Mouse (Mus musculus) R1 (cell line): Measurements from ENCODE around the gene Fkbp5.

Experiments
- DNase-seq: peaks from one replicate; pipeline ENCODE4 v3.0.0-alpha.2; 2018; ENCODE audit warnings: low read depth, low spot score

Fkbp5 gene

DNA sequence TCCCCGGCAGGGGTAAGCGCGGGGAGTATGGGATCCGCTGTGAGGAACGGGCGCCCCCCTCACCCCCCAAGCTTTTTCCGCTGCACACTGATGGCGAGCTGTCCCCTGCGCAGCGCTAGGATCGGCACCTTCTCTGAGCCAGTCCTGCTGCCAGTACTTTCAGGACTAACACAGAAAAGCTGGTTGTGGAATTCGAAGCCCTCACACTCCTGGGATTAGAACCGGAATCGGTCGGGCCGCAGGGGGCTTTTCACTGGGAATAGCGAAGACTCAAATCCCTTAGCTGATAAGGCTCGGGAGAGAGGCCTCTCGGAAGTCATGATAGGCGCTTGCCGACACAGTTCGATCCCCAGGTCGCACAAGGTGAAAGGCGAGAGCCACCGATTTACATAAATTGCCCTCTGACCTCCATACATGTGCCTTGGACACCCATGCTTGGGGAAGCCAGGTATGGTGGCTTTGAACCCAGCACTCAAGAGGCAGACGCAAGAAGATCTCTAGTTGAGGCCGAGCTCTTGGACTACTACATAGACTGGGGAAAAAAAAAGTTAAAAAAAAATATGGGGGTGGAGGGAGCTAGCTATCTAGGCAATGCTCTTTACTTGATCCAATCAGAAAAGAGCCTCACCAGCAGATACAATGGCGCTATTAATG is 6.2 kb upstream of the Fkbp5 start:
- peak; percentile 72 for DNase-seq

DNA sequence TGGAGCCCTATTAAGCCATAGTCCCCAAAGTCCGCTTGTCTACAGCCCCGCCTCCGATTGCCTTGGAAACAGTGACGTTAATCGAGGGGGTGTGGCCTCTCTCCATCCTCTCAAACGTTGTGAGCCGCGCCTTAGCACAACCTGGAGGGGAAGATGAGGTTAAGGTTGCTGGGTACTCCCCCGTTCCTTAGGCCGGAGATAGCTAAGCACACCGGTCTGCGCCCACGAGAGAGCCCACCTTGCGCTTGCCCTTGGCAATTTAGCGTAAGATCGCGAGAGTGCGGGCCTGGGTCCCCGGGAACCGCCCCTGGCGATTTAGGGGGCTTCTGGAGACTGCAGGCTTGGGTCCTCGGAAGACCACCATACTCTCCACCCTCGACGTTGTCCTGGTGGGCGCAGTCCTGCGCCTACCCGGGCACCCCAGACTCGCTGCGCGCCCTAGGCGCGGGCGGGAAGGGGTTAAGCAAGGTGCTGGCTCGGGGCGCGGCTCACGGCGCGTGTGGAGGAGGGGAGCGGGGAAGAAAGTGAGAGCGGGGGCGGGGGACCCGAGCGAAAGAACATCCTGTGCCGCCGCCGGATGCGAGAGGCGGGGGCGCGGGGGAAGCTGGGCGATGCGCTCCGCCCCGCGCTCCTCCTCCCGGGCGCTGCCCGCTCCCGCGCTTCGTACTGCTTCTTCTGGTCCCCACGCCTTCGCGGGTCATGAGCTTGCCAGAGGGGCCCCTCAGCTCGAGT is 5.5 kb upstream of the Fkbp5 start:
- DNase-seq: peak; percentile 94

DNA sequence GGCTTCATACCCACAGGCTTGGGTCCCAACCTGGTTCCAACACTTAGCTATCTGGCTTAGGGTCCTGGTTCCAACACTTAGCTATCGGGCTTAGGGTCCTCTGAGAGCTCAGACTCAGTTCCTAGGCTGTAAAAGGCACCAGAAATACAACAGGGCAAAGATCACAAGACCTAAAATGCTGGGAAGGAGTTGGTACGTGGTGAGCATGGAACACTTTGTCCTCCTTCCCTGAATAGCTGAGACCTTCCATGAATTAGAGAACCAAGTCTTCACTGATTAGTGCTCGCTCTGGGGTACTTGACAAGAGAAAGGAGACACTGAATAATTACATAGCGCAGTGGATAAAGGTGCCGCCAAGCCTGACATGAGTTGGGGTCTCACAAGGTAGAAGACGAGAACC is 4.6 kb upstream of the Fkbp5 start:
- no peak for DNase-seq

DNA sequence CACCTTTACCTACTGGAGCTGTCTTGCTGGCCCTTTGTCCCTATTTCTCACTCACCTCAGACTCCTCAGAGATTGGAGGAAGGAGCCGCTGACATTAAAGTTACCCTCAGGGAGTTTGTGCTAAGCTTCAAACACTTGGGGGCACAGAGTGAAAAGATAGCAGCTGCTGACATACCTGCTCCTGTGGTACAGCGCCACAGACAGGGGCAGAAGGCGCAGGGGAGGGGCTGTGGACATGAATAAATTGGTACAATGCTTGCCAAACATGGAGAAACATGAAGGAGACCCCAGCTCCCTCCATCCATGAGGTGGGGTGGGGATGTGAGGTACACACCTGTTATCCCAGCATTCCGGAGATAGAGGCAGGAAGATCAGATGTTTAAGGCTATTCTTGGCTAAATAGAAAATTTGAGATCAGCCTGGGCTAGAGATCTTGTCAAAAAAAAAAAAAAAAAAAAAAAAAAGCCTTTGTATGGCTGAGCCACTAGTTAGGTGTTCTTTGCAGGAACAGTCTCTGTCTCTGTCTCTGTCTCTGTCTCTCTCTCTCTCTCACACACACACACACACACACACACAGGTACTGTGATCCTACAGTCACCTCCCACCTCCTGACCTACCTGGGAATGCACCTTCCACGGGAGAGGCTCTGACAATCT is 3.9 kb upstream of the Fkbp5 start:
- DNase-seq: no peak

DNA sequence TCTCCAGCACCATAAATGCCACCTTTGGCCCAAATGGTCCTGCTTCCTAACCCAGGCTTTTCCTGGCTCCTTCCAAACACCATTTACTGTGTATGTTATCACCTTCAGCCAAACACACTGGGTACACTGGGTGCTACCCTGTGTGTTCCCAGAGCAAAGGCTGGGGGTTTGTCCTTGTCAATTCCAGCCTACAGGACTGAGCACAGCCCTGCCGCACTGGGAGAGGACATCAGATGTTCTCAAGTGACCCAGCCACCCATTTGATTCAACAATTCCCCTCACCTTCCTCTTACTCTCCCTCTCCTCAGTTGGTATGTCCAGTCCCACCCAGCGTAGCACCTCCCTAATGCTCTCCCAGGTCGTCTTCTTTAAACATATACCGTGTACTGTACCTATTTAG is 3.2 kb upstream of the Fkbp5 start:
- no peak for DNase-seq

DNA sequence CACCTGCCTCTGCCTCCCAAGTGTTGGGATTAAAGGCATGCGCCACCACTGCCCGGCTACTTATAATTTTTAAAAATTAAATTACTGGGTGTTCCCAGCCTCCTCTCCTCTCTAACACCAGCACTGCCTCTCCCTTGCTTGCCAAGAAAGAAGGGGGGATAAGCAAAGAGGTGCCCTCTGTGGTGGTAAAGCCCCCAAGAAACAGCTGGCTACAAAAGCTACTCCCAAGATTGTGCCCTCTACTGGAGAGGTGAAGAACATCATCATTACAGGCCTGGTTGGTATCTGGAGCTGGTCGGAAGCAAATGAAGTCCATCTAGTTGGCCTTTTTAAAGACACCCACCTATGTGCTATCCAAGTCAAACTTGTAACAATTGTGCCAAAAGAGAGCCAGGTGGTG is 2.5 kb upstream of the Fkbp5 start:
- peak; percentile 44 for DNase-seq

DNA sequence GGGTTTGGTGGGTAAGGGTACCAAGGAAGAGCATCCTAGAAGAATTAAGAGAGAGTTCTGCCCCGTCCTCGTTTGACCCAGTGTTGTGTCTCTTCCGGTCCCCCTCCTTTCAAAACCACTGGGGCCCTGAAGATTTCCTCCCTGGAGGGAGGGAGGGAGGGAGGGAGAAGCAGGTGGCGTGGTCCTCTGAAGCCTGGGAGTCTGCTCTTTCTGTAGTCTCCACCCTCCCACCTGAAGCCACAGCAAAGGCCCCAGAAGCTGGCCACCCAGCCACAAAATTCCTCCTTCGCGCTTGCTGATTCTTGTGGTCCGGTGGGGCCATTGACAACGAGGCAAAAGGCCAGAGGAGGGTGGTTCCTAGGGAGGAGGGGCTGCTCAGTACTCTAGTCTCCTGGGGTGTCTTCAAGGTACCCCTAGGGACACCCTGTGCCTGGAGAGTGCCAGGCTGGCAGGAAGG is 1.3 kb upstream of the Fkbp5 start:
- DNase-seq: no peak

DNA sequence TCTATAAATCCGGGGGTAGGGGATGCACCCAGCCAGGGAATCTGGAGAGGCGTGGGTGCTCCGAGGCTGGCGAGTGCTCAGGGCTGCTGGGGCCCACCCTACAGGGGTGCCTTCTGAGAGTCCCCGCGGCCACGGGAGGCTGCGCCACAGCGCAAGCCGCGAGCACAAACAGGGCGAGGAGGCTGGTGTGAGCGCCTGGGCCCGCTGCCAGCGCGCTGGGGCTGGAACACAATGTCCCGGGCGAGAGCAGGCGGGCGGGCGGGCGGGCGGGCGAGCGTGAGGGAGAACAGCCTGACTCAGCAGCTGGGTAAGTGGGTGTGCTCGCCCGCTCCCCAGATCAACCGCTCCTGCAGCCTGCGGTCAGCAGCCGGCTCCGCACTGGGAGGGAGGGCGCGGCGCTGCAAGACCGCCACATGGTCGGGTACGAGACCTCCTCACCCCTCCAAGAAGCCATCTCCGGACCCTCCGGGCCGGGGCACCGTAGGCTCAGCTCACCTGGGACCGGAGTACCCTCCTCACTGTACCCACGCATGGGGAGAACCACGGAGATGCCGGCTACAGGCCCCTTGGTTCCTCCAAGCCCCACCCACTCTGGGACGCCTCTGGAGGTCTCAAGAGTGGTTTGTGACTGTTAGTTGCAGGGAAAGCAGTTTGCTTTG is 758 bp upstream of the Fkbp5 start:
- peak; percentile 70 for DNase-seq

DNA sequence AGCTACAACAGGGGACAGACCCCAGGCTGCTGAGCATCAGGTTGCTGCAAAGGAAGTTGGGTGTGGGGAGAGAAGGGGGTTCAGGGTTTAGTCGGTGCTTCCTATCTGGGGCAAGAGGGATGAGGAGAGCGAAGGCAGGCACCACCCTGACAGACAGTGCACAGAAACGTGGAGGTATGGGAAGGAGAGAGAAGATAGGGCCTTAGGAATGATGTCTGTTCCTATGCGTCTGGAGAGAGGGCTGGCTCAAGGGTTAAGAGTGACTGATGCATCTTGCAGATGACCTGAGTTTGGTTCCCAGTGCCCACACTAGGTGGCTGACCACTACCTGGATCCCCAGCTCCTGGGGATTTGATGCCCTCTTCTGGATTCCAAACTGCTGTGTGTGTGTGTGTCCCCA is 446 bp downstream of the Fkbp5 start:
- no peak for DNase-seq

DNA sequence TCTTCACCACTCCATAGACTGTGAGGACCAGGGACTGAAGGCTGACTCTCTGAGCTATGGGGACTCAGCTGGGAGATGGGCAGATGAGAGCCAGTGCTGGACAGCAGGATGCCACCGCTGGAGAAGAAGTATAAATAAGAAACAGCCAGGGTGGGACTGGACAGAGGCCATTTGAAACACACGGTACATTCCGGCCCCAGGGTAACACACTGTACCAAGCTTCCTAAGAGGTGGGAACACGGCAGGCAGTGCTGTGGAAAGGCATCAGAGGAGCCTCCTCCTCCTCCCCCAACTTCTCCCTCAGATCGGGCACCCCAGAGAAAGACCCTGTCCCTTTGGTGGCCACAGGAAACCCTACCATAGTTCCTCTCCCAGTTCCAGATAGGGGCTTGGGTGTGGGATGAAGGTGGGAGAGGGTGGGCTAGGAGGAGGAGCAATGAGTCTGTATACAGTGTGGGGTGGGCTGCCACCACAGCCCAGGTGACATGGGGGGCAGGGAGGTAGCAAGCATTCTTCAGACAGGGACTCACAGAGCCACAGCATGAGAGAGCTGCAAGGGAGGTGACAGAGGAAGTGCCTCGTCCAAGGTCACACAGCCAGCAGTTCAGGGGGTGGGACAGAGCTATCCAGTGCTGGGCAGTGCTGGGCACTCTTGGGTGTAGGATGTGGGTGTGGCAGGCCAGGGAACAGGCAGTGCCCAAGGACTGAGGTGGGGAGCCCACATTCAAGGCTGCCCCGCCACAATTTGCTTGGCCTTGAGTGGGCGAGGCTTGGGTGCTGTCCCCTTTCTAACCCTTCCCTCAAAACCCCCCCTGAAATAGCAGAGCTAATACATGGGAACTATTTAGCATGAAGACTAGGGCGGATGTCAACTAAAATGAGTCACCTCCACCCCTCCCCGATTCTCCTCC is 1.6 kb downstream of the Fkbp5 start:
- no peak for DNase-seq

DNA sequence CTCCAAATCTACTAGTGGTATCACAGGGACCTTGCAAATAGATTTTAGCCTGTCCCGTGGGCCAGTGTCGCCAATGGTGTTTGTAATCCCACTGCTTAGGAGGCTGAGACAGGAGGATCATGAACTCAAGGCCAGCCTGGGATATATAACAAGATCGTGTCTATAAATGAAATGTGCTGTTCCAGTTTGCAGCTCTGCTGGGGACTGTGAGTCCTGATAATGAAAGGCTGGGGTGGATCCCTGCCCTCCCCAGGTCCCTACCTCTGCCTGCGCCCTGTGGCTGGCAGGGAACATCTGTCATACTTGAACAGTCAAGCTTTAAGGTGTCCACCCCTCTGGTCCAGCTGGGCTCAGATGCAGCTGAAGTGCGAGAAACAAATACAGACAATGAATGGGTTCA is 2.8 kb downstream of the Fkbp5 start:
- no peak for DNase-seq

DNA sequence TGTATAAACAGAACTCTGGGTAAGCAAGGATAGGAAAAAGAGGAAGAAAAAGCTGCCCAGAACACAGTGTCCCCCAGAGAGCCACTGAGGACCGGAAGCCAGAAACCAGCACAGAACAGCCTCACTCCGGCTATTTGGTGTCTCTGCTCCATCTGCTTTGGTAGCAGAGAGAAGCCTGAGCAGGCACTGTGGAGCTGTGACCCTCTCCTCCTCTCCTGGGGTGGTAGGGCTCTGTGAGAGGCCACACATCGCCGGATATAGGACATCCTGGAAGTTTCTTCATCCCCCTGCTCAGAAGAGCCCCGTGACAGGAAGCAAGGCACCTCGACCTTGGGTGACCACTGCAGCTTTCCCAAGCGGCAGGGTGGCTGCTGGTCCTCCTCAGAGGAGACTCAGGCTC is 3.5 kb downstream of the Fkbp5 start:
- DNase-seq: no peak

DNA sequence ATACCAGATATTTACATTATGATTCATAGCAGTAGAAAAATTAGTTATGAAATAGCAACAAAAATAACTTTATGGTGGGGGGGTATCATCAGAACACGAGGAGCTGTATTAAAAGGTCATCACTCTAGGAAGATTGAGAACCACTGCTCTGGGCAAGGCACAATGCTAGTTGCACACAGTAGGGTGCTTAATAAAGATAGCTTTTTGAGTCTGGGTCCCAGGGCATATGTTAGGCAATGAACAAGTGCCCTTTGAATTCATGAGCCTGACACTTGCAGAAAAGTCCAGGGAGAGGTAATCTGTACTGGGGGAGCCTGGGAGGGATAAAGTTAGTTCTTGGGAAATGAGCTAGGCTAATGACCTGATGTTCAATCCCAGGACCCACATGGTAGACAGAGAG is 4.0 kb downstream of the Fkbp5 start:
- DNase-seq: no peak

DNA sequence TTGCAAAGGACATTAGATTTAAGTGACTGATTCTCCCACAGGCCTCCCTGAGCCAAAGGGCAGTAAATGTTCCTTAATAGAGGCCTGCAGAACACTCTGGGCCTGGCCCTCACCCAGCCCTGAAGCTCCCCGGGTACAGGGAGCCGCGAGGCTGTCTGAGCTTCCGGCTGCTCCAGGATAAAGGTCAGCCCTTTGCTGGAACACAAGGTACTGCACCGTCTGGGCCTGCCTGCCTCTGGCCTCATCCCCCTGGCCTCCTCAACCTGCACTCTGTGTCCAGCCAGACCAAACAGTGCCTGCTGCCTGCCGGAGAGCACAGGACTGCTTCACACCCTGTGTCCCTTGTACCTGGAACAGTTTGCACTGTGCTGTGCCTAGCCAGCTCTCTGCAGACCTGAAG is 4.6 kb downstream of the Fkbp5 start:
- DNase-seq: no peak

DNA sequence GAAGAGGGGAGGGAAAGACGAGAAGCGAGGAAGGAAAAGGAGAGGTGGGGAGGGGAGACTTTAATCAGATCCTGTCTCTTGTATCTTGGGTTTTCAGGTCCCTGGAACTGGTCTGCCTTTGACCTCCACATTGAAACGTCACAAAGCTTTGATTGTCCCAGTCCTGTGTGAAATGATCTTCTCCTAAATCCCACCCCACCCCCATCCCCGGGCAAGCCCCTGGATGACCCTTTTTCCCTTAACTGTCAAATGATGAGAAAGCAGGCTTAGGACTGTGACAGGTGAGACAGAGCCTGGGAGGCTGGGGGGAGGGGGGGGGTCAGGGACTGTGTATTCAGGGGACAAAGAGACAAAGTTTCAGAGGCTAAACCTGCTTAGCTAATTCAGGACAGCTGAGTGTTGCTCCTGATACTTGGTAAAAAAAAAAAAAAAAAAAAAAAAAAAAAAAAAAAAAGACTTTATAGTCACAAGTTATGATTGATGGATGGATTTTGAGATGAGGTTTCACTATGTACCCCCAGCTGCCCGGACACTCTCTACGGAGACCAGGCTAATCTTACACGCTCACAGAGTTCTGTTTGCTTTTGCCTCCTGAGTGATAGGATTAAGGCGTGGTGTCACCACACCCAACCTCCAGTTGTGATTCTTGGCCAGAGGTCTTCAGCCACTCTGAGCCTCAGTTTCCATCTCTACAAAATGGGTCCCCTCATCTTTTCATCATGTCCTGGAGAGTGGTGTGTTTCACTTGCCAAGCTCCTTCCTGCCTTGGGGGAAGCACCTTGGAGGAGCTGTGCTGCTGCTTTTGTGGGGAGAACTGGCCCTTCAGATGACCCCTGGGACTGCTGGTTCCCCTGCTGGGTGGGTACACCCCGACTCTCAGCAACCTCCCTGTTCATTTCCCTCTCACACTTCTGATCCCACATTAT is 5.4 kb downstream of the Fkbp5 start:
- DNase-seq: no peak

DNA sequence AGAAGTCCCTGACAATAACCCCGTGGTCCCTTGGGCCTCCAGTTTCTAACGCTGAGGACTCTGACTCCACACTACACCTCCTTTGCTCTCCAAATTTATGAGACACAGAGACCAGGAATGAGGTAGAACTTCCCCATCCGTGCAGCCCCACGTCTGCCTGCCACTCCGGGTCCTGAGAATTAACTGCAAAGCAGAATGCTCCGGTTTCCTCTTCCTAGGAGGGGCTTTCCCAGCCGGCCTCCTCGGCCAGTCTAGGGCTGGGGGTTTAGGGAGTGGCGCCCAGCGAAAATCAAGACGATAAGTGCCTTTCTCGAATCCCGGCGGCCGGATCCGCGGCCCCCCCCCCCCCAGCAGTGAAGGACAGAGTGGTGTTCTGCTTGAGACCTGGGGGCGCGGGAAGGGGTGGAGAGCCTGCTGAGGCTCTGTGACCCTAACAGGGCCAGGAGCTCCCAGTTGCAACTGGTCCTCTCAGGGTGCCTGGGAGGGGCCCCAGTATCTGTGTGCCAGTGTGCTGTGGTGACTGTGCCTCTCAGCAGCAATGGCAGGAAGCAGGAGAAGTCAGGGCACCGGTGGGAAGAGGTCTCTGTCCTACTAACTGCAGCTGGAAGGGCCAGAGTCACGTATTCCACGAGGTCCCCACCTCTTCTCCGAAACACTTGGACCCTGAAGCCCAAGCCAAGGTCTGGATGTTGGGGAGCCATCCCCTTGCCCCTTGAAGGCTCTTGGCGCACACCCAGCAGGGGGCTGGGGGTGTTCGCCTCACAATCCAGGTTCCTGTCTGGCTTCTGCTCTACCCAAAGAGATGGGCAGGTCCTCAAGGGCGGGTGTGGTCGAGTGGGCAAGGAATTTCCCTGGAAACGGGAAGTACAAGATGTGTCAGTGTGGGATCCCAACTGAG is 6.6 kb downstream of the Fkbp5 start:
- no peak for DNase-seq

DNA sequence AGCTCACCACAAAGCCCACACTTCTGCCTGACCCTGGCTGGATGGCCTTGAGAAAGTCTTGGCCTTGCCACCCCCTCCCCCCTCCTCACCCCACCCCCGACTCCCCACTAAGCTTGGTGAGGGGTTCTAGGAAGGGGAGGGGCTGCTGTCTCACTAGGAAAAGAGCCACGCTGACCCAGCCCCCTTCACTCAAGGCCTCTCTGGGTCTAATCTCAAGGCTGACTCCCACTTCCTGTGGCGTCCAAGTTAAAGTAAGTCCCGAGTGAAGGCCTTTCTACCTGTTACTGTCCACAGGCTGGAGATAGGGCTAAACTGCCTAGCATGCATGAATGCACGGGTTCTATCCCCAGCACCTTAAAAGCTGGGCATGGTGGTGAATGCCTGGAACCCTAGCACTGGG is 9.8 kb downstream of the Fkbp5 start:
- peak; percentile 72 for DNase-seq

DNA sequence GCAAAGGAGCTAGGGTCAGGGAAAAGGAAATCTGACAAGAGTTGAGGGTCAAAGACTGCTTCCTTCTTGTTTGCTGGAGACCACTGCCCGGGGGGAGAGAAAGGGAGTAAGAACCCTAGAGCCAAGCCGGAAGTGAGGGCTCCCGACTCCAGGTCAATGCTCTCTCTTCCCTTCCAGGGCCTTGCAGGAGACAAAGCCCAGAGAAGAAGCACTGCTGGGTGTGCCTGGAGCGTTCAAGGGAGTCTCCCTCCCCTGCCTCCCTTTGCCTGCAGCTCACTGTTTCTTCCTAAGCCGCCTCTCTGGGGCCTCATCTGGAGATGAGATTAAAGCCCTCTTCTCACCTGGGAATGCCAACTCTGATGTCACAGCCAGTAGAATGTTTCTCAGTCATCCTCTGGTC is 10.4 kb downstream of the Fkbp5 start:
- DNase-seq: peak; percentile 66

DNA sequence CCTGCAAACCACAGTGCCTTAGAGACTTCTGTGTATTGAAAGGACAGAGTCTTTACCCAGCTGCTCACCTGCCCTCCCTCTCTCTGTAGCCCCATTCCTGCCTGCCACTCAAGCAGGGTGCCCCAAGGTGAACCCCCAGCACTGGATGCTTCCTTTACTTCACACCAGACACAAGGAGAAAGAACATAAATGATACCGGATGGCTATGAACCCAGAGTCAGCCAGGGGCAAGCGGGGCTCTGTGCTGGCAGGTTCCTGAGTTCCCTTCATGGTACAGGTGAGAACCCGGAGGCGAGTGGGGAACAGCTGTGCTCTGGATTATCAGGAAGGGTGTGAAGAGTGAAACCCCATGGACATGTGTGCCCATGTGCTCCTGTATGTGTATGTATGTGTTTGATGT is 11.7 kb downstream of the Fkbp5 start:
- DNase-seq: no peak
